Mouse (Mus musculus) right cerebral cortex, postnatal 14 days (tissue): ENCODE measurements around the gene Ppwd1.
"Not testable (repeated sequence)": the region's sequence is repeated elsewhere in the genome, so short reads cannot be mapped to it uniquely, and the experiment has no call there.

Experiments
- DNase-seq: peaks from one replicate; pipeline ENCODE4 v3.0.0; 2022

Gene Ppwd1

DNA sequence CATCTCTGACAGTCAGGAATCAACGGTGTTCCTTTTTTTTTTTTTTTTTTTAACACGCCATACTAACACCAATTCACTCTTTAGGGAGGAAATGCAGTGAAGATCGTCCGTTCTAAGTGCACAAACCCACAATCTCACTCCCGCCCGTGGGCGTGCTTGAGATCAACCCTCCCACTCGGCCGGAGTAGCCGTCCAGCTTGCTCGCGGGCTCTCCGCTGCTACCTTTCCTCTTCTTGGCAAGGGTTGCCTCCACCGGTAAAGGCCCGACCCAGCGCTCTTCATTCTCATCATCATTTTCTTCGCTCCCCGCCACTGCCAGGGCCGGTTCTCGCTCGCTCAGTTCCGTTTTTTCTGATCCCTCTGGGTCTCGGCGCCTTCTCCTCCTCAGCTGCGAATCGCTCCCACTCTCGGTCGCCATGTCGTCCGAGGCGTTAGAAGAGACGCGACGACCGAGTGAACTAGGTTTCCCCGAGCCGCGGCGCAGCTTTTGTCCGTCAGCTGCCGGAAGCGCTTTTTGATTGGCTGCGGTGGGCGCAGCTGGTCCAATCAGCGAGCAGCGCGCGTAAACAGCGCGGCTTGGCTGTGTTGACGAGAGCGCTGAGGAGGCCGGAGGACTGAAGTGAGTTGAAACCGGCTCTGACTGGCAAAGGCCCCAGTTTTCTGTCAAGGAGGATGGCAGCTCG lies at the start of gene Ppwd1, which contains the start of gene Cenpk:
Ppwd1 (minus strand) TSS at position 460 of the 683 bp plus-strand sequence.
Cenpk (plus strand) TSS at position 228 of the 683 bp plus-strand sequence.
- peak; percentile 97 for DNase-seq

DNA sequence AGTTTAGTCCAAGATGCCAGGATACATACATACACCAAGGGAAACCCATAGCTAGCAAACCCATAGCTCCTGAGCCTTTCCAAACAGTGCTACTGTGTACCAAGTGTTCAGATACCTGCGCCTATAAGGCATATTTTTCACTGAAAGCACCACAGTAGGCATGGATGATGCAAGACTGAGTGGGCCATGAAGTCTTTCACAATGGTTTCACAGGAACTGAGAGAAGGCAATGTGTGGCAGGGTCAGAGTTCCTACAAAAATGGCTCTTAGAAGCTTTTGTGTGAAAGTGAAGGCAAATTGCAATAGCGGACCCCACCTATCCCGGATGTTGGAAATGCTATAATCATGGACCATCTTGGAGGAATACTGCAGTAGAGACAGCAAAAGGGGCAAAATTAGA lies 30.4 kb upstream of the Ppwd1 start:
- DNase-seq, result no peak

DNA sequence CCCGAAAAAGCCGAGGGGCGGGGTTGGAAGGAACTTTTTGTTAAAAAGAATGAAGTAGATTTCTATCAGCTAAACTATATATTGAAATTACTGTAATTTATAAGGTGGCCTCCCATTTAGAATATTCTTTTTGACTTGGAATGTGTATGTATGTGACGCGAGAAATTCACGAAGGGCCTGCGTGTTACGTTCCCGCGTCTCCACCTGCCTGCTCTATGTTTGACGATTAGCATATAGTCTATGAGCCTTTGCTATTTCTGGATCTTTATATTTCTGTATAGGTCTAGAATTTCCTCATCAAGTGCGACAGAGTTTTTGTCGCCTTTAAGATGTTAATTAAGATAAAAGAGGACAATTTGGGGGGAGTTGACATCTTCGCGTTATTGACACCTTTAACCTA lies 538 bp upstream of the Ppwd1 start:
- no peak for DNase-seq

DNA sequence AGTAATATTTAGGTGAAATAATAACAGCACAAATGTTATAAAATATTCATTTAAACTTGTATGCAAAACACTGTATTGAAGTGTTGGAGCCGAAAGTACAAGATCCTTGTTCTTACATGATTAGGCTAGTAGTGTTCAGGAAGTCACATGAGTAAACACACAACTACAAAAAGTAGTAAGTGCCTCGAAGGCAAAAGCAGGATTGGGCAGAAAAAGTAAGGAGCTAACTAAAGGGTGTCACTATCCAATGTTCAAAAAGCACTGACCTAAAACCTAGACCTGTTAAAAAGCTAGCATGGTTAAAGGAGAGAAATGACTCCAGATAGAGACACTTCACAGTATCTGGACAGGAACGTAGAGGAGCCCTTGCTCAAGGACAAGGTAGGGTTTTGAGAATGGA lies 1.2 kb downstream of the Ppwd1 start:
- DNase-seq, result no peak

DNA sequence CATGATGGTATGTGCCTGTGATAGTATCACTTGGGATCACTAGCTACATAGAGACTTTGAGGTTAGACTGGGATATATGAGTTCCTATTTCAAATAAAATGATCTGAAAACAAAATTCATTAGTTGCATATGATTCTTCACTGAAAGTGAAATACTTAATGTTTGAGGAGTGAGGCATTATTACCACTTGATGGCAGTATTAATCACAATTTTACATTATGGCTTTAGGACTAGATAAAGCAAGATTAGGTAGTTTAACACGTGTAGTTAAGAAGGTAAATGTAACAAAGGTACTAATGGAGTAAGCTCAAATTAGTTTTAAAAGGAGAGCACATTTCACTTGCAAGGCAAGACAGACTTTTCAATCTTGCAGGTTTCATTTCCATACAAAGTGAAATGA lies 24.3 kb downstream of the Ppwd1 start:
- DNase-seq, result no peak

DNA sequence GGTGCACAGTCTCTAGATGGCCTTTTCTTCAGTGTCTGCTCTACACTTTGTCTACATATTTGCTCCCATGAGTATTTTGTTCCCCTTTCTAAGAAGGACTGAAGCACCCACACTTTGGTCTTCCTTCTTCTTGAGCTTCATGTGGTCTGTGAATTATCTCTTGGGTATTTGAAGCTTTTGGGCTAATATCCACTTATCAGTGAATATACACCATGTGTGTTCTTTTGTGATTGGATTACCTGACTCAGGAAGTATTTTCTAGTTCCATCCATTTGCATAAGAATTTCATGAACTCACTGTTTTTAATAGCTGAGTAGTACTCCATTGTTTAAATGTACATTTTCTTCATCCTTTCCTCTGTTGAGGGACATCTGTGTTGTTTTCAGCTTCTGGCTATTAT lies 32.8 kb downstream of the Ppwd1 start:
- not testable (repeated sequence) for DNase-seq

DNA sequence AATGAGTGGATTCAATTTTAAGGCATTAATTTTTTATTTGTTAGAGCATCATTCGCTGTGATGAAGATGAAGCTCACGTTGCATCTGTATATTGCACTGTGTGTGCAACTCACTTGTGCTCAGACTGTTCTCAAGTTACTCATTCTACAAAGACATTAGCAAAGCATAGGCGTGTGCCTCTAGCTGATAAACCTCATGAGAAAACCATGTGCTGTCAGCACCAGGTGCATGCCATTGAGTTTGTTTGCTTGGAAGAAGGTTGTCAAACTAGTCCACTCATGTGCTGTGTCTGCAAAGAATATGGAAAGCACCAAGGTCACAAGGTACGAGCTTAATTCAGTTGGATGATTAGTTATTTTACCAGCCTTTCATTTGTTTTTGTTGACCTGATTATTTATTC lies 41.3 kb downstream of the Ppwd1 start:
- DNase-seq, result no peak

DNA sequence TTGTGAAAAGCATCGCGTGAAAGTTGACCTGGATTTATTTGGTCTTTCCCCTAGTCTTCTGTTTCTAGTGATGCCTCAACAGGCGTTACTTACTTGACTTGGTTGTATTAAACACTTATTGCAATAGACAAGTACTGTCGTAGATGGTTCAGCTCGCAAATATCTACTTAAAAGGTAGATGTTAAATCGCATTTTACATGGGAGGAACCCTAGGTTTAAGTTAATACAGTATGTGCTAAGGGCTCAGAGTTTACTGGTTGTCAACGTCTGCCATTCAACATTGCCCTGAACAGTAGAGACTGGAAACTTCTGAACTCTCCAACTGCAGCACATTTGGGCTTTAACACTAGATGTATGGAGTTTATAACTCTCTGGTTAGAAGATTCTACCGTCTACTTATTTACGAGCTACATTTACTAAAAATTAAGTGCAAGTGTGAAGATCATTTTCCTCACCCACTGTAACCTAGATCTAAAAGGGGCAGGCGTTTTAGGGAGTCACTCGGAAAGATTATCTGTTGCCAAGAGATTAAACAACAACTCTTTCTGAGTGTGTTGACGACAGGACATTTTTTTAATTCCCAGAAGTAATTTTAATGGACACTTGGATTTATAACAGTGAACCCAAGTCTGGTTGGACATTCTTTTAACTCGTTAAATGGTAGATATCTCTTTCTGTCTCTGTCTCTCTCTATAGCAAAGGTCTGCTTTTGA lies 49.3 kb downstream of the Ppwd1 start:
- DNase-seq, result no peak

DNA sequence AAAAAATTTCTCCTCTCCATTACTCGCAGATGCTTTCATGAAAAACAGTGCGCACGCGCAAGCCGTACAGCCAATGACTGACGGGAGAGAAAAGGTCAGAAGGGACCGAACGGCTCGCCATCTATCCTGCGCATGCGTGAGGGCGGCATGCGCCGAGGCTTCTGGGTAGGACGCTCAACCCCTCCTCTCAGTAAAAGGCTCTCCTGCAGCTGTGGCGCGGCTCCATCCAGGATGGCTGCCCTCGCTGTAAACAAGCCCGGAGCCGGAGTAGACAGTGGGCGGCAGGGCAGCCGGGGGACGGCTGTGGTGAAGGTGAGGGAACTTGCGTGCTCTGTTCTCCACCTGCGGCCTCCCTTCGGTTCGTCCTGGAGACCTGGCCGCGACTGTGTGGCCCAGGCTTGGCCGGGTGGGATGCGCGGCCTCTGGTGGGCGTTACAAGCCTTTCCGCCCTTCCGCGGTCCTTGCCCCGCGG lies 50.0 kb downstream of the Ppwd1 start, which contains the start of gene Trim23:
Trim23 (plus strand) TSS at position 148 of the 472 bp plus-strand sequence.
- DNase-seq, result peak; percentile 99

DNA sequence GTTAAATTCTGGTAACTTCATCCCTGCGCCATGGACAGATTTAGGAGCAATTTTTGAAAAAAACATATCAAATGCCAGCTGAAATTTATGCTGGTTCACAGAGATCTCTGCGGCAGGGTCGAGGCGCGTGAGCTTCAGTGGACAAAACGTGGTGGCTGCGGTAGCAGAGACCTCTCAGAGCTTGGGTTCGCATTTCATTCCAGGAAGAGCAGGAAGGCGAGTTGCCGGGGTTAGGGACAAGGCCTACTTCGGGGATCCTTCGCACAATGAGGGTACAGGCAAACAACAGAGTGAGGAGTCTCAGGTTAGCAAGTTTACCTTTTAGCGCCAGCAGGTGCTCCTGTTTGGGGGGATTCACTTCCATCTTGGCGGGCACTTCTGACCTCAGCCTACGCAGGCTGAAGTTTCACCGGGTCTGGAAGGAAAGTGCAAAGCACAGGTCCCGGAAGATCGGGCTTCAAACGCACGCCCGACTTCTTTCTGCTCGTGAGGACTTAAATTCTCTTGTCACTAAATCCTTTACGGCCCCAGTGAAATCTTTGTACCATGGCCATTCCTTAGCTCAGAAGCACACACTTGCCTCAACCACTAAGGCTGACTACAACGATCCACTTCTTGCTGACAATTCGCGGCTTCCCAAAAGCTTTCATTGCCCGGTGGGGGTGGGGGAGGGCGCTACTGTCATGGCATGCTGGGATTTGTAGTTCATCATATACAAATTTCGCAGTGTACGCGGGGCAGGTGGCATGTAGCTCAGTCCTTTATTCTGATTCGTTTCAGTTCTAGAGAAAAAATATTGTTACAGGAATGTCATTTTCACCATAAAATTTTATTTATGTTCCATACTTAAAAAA lies 50.6 kb downstream of the Ppwd1 start, which contains the start of gene Trappc13:
Trappc13 (minus strand) TSS at position 674 of the 854 bp plus-strand sequence.
- peak; percentile 14 for DNase-seq

DNA sequence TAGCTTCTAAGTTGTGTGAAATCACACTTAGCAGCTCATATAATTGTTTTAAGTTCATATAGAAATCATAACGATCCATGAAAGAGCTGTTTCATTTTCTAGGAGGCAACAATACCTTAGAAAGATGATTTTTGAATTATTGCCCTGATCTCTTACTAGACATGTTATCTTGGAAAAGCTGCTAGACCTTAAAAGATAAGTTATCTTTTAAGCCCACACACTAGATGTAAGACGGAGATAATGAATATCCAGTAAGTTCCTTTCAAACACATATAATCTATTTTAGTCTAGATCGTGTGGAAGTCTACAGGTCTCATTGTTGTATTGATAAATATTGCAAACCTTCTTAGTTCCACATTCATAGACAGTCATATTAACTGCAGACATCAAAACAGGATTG lies 51.8 kb downstream of the Ppwd1 start:
- DNase-seq, result no peak

DNA sequence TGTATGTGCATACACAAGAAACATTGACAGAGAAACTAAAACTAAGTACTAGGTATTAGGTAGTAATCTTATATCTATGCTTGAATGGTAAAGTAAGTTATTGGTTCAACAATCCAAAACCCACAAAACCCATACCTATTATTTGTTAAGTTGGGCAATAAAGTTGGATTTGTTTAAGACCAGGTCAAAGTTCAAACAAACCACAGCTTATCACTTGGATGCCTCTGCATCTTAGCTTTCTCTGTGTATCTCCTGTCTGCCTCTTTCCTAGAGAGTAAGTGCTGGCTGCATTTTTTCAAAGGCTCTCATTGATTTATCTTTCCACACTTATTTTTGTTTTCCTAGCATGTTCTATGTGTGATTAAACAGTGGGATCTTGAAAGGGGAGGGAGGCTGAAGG lies 56.1 kb downstream of the Ppwd1 start:
- DNase-seq, result no peak

DNA sequence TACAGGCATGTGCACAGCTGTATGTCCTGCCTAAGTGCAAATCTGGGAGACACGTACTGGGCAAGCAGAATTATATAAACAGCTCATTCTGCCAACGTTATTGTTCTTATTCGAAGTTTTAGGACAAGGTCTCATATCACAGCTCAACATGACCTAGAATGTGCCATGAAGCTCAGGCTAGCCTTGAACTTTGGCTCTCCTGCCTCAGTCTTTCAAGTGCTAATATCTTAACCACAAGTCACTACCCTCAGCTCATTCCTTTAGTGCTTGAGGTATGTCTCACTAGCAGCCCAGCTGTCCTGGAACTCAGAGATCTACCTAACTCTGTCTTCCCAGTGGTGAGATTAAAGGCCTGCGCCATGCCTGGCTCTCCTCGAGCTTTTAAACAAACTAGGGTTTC lies 56.9 kb downstream of the Ppwd1 start:
- DNase-seq, result no peak

DNA sequence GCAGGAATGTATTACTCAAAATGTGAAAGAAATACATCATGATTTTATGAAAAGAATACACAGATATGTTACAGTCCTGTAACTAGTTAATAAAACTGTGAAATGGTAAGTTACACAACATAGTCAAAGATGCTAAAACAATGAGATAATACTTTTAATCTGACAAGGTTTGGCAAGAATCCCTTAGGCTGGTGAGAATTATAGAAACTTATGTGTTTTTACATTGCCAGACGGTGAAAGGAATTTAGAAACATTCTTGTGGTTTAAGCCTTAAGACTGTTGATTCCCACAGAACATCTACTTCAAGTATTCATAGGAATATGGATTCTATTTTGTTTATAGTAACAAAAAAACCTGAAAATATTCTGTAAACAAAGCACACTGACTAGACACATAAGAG lies 73.0 kb downstream of the Ppwd1 start:
- DNase-seq, result no peak
